Mouse (Mus musculus) liver, postnatal 0 days (tissue): ENCODE data around the gene Gm12184. TPM values are rescaled to one million over a fixed set of nuclear protein-coding genes. Genes with fewer than 3 reads are reported as not detected.

Experiments used
- ATAC-seq: fragments of 200-750 bp; cut with Nextera tagmentation; 2 replicates; pipeline ENCODE4 v1.8.0; 2017; ENCODE audit warnings: mild to moderate bottlenecking, moderate library complexity
- DNase-seq: peaks from one replicate; pipeline ENCODE4 v3.0.0-alpha.2; 2016
- H3K27ac ChIP-seq: fragments of 300-500 bp; sonication (generic); 2 replicates; pipeline ENCODE4 v1.5.1; 2014; ENCODE audit warnings: antibody characterized with exemption, moderate library complexity, mild to moderate bottlenecking, low read depth
- H3K27me3 ChIP-seq: fragments of 300-500 bp; sonication (generic); 2 replicates; pipeline ENCODE4 v1.6.1; 2014; ENCODE audit warnings: low read length, control low read depth, mixed read lengths; ENCODE audit not compliant: insufficient read depth
- H3K36me3 ChIP-seq: fragments of 300-500 bp; sonication (generic); replicated peaks from 2 replicates; pipeline ENCODE4 v1.6.1; 2014; ENCODE audit warnings: mild to moderate bottlenecking, control low read depth, low read length, moderate library complexity, mixed read lengths; ENCODE audit not compliant: insufficient read depth
- H3K4me1 ChIP-seq: fragments of 300-500 bp; sonication (generic); 2 replicates; pipeline ENCODE4 v1.6.1; 2014; ENCODE audit warnings: antibody characterized with exemption, mild to moderate bottlenecking, control low read depth; ENCODE audit not compliant: insufficient read depth
- H3K4me2 ChIP-seq: fragments of 300-500 bp; sonication (generic); 2 replicates; pipeline ENCODE4 v1.6.1; 2014; ENCODE audit warnings: low read depth, mild to moderate bottlenecking, low read length, moderate library complexity, mixed read lengths
- H3K4me3 ChIP-seq: fragments of 300-500 bp; sonication (generic); 2 replicates; pipeline ENCODE4 v1.5.1; 2014; ENCODE audit warnings: low read depth, low read length
- H3K9ac ChIP-seq: fragments of 300-500 bp; sonication (generic); replicated peaks from 2 replicates; pipeline ENCODE4 v1.6.1; 2014; ENCODE audit warnings: mild to moderate bottlenecking, moderate library complexity
- H3K9me3 ChIP-seq: fragments of 300-500 bp; sonication (generic); 2 replicates; pipeline ENCODE4 v1.6.1; 2016; ENCODE audit warnings: mild to moderate bottlenecking, control low read depth, low read length, mixed read lengths
- CTCF ChIP-seq: sonication (generic); IDR thresholded peaks from 2 replicates; pipeline ENCODE4 v1.5.1; 2016; ENCODE audit warnings: antibody characterized with exemption, low read depth
- EP300 ChIP-seq: IDR thresholded peaks from 2 replicates; pipeline ENCODE4 v1.6.1; 2016; ENCODE audit warnings: antibody characterized with exemption, low read depth, mild to moderate bottlenecking
- WGBS: fragments of 180-500 bp; shearing (Covaris S2); extraction: QIAGEN DNeasy Blood & Tissue Kit; methylation state at CpG from one replicate; pipeline ENCODE4 v1.1.7; 2014; ENCODE audit not compliant: insufficient replicate concordance; 5-methylcytosine and 5-hydroxymethylcytosine counted together
- polyA plus RNA-seq: library from polyadenylated mRNA; unstranded; fragments of >200 nt; fragmentation: Nextera tagmentation; extraction: Ambion mirVana; gene quantifications from 2 replicates; pipeline ENCODE4 v1.2.1, GENCODE M21; 2015

Gm12184 gene
- polyA plus RNA-seq, 1 experiment from 2014 or later: 5.0 TPM

DNA sequence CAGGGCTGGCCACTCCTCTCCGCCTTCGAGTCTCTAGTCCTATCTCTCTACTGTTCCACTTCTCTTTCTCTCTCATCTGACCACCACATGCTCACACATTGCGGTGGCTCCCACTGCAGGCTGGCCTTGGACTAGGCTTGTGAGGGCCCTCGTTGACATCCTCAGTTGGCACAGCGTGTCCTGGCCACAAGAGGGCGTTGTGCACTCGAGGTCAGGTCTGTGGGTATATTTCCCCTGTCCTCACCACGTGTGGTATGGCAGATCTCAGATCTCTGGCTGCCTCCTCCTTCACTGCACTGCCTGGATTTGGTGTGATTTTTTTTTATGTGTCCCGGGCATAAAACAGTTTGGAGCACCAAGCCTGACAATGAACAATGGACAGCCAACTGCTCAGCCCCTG, 49.8 kb downstream of the Gm12184 start:
- 41% methylated on average over 9 of the region's 9 CpGs for WGBS
- H3K9ac ChIP-seq: no peak overlapping the region
- no peaks in the 10 kb centered on the region for H3K9me3 ChIP-seq
- TF ChIP-seq CTCF: peak; percentile 63
- TF ChIP-seq EP300: no peak
- H3K27me3 ChIP-seq: no peaks in the 10 kb centered on the region
- H3K36me3 ChIP-seq: no peaks in the 10 kb centered on the region
- ATAC-seq: no peak
- H3K27ac ChIP-seq: no peak overlapping the region
- no peak overlapping the region for H3K4me2 ChIP-seq
- no peak overlapping the region for H3K4me3 ChIP-seq
- peak; percentile 46 for DNase-seq
- no peaks in the 10 kb centered on the region for H3K4me1 ChIP-seq

DNA sequence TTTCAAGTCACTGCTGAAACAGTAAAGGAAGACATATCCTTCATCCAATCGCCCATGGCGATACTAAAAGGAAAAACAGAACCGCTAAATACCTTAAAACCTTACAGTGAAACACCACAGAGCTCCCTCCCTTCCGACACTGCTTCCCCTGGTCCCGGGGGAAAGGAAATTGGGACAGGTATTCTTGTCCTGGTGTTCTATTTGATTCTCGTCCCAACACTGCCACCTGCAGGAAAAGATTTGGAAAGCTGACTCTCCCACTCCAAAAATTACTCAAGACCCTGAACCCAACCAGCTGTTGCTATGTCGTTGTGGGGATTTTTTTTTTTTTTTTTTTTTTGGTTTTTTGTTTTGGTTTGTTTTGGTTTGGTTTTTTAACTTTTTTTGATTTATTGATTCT, 51.0 kb downstream of the Gm12184 start:
- no peak overlapping the region for H3K27ac ChIP-seq
- no peak overlapping the region for H3K4me2 ChIP-seq
- H3K9ac ChIP-seq: no peak overlapping the region
- DNase-seq (peak; percentile 42), ATAC-seq (no peak)
- H3K9me3 ChIP-seq: no peaks in the 10 kb centered on the region
- WGBS: 6% methylated on average over 7 of the region's 7 CpGs
- H3K4me3 ChIP-seq: no peak overlapping the region
- no peaks in the 10 kb centered on the region for H3K36me3 ChIP-seq
- H3K4me1 ChIP-seq: no peaks in the 10 kb centered on the region
- H3K27me3 ChIP-seq: no peaks in the 10 kb centered on the region
- TF ChIP-seq EP300 (no peak), CTCF (peak; percentile 54)

Other genes with a start within 250 kb of the Gm12184 start
- gene Rack1, start 26.3 kb downstream of the Gm12184 start, polyA plus RNA-seq: 397 and 398 TPM in 2 replicates
- gene Trim41, start 9.3 kb downstream of the Gm12184 start, polyA plus RNA-seq: 2.2 and 2.3 TPM in 2 replicates
- gene Trim7, start 515 bp downstream of the Gm12184 start, polyA plus RNA-seq: 0.48 and 0.52 TPM in 2 replicates
- 42.7 and 44.1 TPM in 2 replicates for gene Irgm1, start 45.0 kb upstream of the Gm12184 start, polyA plus RNA-seq
- 0.66 and 0.86 TPM in 2 replicates for gene Gm5431, start 75.6 kb upstream of the Gm12184 start, polyA plus RNA-seq
- 4.2 and 4.5 TPM in 2 replicates for gene Psme2b, start 119.5 kb upstream of the Gm12184 start, polyA plus RNA-seq
- 0.16 and 0.17 TPM in 2 replicates for gene Olfr56, start 152.2 kb upstream of the Gm12184 start, polyA plus RNA-seq
- 0.67 and 1.2 TPM in 2 replicates for gene 9930111J21Rik1, start 152.7 kb upstream of the Gm12184 start, polyA plus RNA-seq
- 0.05 TPM in 1 of 2 replicates, not detected in the other for gene Gm12185, start 165.6 kb upstream of the Gm12184 start, polyA plus RNA-seq
- gene Tgtp1, start 167.5 kb upstream of the Gm12184 start, polyA plus RNA-seq: 36.5 and 38.9 TPM in 2 replicates
- 1.2 and 1.4 TPM in 2 replicates for gene 9930111J21Rik2, start 224.6 kb upstream of the Gm12184 start, polyA plus RNA-seq
- gene Tgtp2, start 237.6 kb upstream of the Gm12184 start, polyA plus RNA-seq: 5.1 and 7.1 TPM in 2 replicates
- 29.7 and 29.8 TPM in 2 replicates for gene Ifi47, start 249.9 kb upstream of the Gm12184 start, polyA plus RNA-seq